Mouse (Mus musculus): ENCODE measurements around the gene Tap2. TPM values are rescaled to one million over a fixed set of nuclear protein-coding genes. Genes with fewer than 3 reads are reported as not detected.
A peak's percentile ranks its signal among the peaks of the same experiment; 100 is the strongest.

The Tap2 gene
- total RNA-seq, 2 experiments from 2014 or later, result 7.0 to 7.8 TPM

DNA sequence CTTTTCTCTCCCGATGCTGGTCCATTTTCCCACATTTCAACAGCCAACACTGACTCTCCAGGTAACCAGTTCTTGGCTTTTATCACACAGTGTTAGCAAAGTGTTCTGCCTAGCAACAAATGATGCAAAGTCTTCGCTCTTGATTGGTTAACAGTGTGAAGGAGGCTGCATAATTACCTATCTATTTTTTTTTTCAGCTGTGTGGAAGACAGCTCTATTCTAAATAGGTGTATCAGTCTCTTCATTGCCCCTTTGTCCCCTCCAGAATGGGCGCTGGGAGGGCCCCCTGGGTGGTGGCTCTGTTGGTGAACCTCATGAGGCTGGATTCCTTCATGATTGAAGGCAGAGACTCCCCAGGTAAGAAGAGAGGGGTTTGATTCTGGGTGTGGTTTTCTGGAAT, 35.4 kb downstream of the Tap2 start, which contains the start of gene H2-Ob:
Gene H2-Ob (plus strand): TSS at position 198 of the 400 bp plus-strand sequence.
- no peak within 1 kb of the TSS for H3K4me3 ChIP-seq
- intact Hi-C loops (cut with DNase I), result loop anchor here (5.0 kb wide), 1 partner anchor 161 kb away; no protein-coding TSS in a partner anchor
- TF ChIP-seq CTCF (IDR thresholded peaks at IDR 0.05), result no peak
- peak in 1 of 2 experiments; percentile 37 for DNase-seq (ENCODE audit: extremely low spot score in 1 of 2, low spot score in 2 of 2)
- no peak within 1 kb of the TSS for H3K27ac ChIP-seq

DNA sequence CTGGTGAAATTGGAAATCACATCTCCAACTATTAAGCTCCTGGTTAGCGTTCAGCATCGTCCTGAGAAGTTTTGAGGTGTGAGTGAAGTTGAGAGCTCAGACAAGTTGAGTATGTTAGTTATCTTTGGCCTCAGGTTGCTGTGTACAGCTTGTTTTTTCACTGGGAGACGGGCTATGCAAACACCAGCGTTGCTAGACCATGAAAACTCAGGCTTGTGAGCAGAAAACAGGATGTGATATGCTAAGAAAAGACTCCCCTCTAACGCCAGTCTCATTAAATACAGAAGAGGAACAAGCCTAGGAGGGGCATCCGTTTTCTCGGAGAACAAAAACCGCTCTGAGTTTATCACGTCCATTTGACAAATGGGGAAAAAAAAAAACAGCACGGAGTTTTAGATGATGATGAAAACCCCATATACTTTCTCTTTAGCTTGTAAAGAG, 36.3 kb downstream of the Tap2 start:
- TF ChIP-seq CTCF (IDR thresholded peaks at IDR 0.05), result no peak
- H3K4me3 ChIP-seq, result no peak overlapping the region
- no peak overlapping the region for H3K27ac ChIP-seq
- intact Hi-C loops (cut with DNase I), result loop anchor here (5.0 to 10.0 kb wide), 2 partner anchors 162 to 325 kb away; partner anchors contain the start of gene Notch4
- no peak for DNase-seq (ENCODE audit: extremely low spot score in 1 of 2, low spot score in 2 of 2)

- TF ChIP-seq CTCF (IDR thresholded peaks at IDR 0.05), result no peak
- DNase-seq (ENCODE audit: extremely low spot score in 1 of 2, low spot score in 2 of 2), result no peak
- no peak overlapping the region for H3K4me3 ChIP-seq
- intact Hi-C loops (cut with DNase I), result loop anchor here (10.0 kb wide), 1 partner anchor 324 kb away; the partner anchor contains the start of gene Notch4
- H3K27ac ChIP-seq, result no peak overlapping the region
Observed at GRCm38 (mm10) chr17:34240366-34240765, 37.0 kb downstream of the Tap2 start.

DNA sequence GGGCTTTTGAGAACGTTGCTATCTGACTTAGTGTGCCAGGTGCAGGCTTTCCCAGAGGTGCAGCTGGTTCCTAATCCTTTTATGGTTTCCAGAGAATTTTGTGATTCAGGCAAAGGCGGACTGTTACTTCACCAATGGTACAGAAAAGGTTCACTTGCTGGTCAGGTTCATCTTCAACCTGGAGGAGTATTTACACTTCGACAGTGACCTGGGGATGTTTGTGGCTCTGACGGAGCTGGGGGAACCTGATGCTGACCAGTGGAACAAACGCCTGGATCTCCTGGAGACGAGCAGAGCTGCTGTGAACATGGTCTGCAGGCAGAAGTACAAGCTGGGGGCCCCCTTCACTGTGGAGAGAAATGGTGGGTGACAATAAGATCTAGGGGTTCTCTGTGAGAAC, 37.6 kb downstream of the Tap2 start:
- Histone ChIP-seq H3K27ac (no peak overlapping the region), H3K4me3 (no peak overlapping the region)
- TF ChIP-seq CTCF (IDR thresholded peaks at IDR 0.05), result no peak
- no peak for DNase-seq (ENCODE audit: extremely low spot score in 1 of 2, low spot score in 2 of 2)
- intact Hi-C loops (cut with DNase I), result loop anchor here (10.0 kb wide), 1 partner anchor 324 kb away; the partner anchor contains the start of gene Notch4

DNA sequence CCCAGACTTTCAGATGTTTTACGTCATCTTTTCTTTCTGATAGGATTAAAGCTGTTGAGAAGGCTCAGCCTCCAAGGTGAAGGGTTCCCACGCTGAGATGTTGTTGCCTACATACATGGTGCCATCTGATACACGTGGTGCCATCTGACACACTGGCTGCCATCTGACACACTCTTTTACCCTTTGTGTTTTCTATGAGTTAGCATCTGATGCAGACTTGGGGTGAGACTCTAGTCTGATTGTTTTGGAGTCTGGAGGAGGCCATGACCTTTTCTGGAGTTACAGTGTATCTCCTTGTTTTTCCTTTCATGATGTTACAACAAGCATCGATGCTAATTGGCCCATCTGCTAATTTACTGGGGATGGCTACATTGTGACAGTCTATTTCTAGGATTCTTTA, 41.3 kb downstream of the Tap2 start:
- intact Hi-C loops (cut with DNase I), result loop anchor here (10.0 kb wide), 1 partner anchor 320 kb away; the partner anchor contains the start of gene Notch4
- TF ChIP-seq CTCF (IDR thresholded peaks at IDR 0.05), result no peak
- Histone ChIP-seq H3K4me3 (no peak overlapping the region), H3K27ac (no peak overlapping the region)
- no peak for DNase-seq (ENCODE audit: extremely low spot score in 1 of 2, low spot score in 2 of 2)

- intact Hi-C loops (cut with DNase I), result loop anchor here (1.0 to 10.0 kb wide), 2 partner anchors 66 to 318 kb away; partner anchors contain the start of gene Notch4
- Histone ChIP-seq H3K27ac (no peak overlapping the region), H3K4me3 (no peak overlapping the region)
- no peak for DNase-seq (ENCODE audit: extremely low spot score in 1 of 2, low spot score in 2 of 2)
- peak; percentile 42 for TF ChIP-seq CTCF (IDR thresholded peaks at IDR 0.05)
Observed at GRCm38 (mm10) chr17:34247047-34247446, 43.7 kb downstream of the Tap2 start.

GRCm38 (mm10) chr17:34248764-34249163, 45.4 kb downstream of the Tap2 start:
- DNase-seq (ENCODE audit: extremely low spot score in 1 of 2, low spot score in 2 of 2), result no peak
- intact Hi-C loops (cut with DNase I), result loop anchor here (10.0 kb wide), 1 partner anchor 316 kb away; the partner anchor contains the start of gene Notch4
- Histone ChIP-seq H3K27ac (no peak overlapping the region), H3K4me3 (no peak overlapping the region)
- TF ChIP-seq CTCF (IDR thresholded peaks at IDR 0.05), result no peak

DNA sequence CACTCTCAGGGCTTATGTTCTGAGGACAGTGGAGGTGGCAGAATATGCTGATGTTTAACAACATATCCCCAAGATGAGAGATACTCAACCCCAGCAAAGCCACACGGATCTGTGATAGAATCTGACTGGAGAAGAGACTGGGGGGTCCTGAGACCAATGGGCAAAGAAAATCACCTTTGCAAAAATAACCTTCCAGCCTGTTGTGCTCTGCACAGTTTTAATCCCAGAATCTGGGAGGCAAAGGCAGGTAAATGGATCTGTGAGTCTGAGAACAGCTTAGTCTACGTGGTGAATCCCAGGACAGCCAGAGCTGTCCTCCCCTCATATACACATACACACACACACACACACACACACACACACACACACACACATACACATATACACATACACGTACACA, 46.0 kb downstream of the Tap2 start:
- no peak for TF ChIP-seq CTCF (IDR thresholded peaks at IDR 0.05)
- DNase-seq (ENCODE audit: extremely low spot score in 1 of 2, low spot score in 2 of 2), result no peak
- no peak overlapping the region for H3K27ac ChIP-seq
- H3K4me3 ChIP-seq, result no peak overlapping the region
- intact Hi-C loops (cut with DNase I), result loop anchor here (10.0 kb wide), 1 partner anchor 315 kb away; the partner anchor contains the start of gene Notch4

DNA sequence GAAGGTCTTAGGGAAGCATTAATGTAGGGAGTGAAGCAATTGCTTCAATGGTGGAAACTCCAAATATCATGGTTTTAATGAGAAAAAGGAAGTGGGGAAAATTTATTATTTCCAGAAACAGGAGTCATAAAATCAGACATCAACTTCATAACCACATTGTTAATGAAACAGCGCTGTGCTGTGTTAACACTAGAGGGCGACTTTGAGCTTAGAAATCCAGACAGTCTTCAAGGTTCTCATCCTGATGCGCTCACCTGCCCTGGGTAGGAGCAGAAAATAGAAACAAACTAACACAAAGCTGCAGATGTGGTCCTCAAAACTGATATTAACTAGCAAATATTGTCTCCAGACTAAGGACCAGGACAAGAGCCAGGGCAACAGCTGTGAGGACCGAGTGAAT, 46.6 kb downstream of the Tap2 start:
- intact Hi-C loops (cut with DNase I), result loop anchor here (1.0 to 10.0 kb wide), 3 partner anchors 99 to 315 kb away; partner anchors contain the start of gene Notch4
- H3K4me3 ChIP-seq, result no peak overlapping the region
- peak; percentile 40 to 42 for DNase-seq (ENCODE audit: extremely low spot score in 1 of 2, low spot score in 2 of 2)
- H3K27ac ChIP-seq, result no peak overlapping the region
- TF ChIP-seq CTCF (IDR thresholded peaks at IDR 0.05), result peak; percentile 85

DNA sequence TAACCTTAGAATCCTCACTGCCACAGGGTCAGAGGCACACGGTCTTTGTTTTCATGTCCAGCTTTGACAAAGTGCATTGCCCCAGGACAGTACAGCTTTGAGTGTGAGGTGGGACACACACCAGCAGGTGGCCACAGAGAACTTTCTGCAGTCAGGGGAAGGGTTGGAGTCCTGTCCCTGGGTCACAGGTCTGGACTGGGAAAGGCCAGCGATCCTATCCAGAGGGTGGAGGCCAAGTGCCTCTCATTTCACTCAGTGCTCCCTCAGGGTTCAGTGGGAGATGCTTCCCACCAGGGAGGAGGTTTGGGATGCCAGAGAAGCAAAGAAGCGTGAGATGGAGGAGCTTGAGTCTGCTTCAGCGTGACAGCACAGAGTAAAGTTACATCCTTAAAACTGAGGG, 48.3 kb downstream of the Tap2 start:
- peak; percentile 1; the same call in 1 of the 2 replicates for TF ChIP-seq CTCF (IDR thresholded peaks at IDR 0.05)

DNA sequence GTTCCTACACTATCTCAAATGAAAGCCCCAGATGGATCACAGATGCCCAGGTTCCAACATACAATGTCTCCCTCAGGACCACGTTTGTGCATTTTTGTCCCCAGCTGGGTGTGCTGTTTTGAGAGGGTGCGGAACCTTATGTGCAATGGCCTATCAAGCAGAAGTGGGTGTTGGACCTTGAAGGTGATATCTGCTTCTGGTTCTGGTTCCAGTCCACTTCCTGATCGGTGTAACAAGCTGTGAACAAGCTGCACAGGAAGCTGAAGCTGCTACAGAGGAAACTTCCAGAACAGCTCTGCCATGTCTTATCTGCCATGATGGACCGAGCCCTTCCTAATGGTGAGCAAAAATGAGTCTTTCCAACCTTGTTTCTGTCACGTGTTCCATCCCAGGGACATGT, 53.2 kb downstream of the Tap2 start:
- no peak for DNase-seq (ENCODE audit: extremely low spot score in 1 of 2, low spot score in 2 of 2)
- H3K4me3 ChIP-seq, result no peak overlapping the region
- TF ChIP-seq CTCF (IDR thresholded peaks at IDR 0.05), result no peak
- H3K27ac ChIP-seq, result no peak overlapping the region
- intact Hi-C loops (cut with DNase I), result no loop called here

More for the DNA sequence above, 48.3 kb downstream of the Tap2 start:
- no peak overlapping the region for H3K27ac ChIP-seq
- DNase-seq (ENCODE audit: extremely low spot score in 1 of 2, low spot score in 2 of 2), result no peak
- no peak overlapping the region for H3K4me3 ChIP-seq
- intact Hi-C loops (cut with DNase I), result no loop called here

- H3K4me3 ChIP-seq, result no peak within 1 kb of the TSS
- peak; percentile 79 to 85 for DNase-seq (ENCODE audit: extremely low spot score in 1 of 2, low spot score in 2 of 2)
- TF ChIP-seq CTCF (IDR thresholded peaks at IDR 0.05), result no peak
- intact Hi-C loops (cut with DNase I), result no loop called here
- no peak within 1 kb of the TSS for H3K27ac ChIP-seq
Observed at GRCm38 (mm10) chr17:34257594-34258375, 54.5 kb downstream of the Tap2 start, which contains the start of gene H2-Ab1. H2-Ab1 (plus strand) TSS chr17:34257689.
